Mouse (Mus musculus) gastrocnemius, postnatal 10 days (tissue): ENCODE measurements around the gene Rnf223. TPM values are rescaled to one million over a fixed set of nuclear protein-coding genes. Genes with fewer than 3 reads are reported as not detected.

Experiments
- DNase-seq: peaks from one replicate; pipeline ENCODE4 v3.0.0; 2021; ENCODE audit warnings: mixed read lengths
- long read RNA-seq, 2 experiments: library from polyadenylated mRNA; stranded (forward); transcript quantifications; one replicate each; pipeline ENCODE4 v2.0.0; 2021
- total RNA-seq, 2 experiments: library from RNA; stranded (reverse); gene quantifications; 2 replicates each; pipeline ENCODE4 v1.2.3; 2021

Rnf223 gene
- total RNA-seq = under 1 TPM; 0.14 to 0.16 TPM
- long read RNA-seq, experiment 1 = 0 reads
- long read RNA-seq, experiment 2, partial matches to known transcripts = 0 of 1 reads
- long read RNA-seq, experiment 2, other reads (novel, unspliced or antisense) = 0 of 1 reads

DNA sequence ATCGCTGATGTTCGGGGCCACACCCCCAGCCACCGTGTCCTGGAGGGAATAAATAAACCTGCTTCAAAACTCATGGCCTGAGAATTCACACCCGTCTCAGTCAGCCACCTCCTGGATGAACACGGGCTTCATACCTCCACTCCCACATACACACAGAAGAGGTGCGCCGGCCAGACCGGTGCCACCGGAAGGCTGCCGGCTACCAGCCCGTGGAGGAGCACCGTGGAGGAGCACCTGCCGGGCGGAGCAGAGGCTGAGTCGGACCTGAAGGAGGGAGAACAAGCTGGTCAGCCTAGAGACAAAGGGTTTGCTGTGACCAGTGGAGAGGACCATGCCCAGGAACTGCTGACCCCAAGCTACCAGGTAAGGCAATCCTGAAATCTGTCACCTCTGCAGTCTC, at the start of gene Rnf223:
Gene Rnf223, plus strand, starts transcription at position 78 of the 400 bp plus-strand sequence.
- no peak for DNase-seq

DNA sequence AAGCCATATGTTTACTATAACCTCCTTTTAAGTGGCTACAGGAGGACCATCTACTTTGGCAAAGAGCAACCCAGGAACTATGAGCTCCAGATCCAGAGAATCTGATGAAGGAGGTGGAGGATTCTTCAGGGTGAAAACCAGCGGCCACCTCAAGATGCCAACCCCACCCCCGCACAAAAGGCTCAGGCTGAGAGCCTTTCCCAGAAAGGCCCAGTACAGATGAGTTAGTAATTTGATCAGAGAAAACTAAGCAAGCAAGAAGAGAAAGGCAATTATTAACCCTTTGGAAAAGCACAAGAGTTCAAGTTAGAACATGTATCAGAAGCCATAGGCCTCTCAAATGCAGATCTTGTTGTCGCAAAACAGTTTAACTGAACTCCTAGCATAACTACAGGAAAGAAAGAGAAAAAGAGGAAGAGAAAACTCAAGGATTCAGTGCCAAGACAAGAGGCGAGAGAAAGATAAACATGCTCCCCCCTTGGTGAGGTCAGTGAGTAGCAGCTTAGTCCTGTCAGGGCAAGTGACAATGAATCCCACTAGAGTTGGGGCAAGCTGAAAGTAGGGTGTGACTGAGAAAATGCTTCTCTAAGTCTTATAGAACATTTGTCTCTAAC, 47.6 kb upstream of the Rnf223 start:
- DNase-seq = no peak

DNA sequence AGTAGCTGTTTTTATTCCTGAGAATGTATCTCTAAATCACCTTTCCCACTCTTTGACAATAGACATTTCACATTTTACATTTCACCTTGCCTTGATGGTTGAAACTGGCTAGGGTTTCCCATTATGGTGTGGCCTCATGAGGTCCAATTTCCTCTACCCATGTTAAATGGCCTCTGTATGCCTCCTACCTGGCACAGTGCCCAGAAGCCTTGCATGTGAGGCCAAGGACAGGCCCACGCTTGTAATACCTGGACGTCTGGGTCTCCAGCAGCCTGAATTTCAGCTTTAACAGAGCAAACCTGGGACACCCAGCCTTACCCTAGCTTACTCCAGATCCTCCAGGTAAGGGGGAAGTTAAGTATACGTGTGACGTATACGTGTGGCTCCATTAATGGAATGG, 47.0 kb upstream of the Rnf223 start:
- DNase-seq = no peak

DNA sequence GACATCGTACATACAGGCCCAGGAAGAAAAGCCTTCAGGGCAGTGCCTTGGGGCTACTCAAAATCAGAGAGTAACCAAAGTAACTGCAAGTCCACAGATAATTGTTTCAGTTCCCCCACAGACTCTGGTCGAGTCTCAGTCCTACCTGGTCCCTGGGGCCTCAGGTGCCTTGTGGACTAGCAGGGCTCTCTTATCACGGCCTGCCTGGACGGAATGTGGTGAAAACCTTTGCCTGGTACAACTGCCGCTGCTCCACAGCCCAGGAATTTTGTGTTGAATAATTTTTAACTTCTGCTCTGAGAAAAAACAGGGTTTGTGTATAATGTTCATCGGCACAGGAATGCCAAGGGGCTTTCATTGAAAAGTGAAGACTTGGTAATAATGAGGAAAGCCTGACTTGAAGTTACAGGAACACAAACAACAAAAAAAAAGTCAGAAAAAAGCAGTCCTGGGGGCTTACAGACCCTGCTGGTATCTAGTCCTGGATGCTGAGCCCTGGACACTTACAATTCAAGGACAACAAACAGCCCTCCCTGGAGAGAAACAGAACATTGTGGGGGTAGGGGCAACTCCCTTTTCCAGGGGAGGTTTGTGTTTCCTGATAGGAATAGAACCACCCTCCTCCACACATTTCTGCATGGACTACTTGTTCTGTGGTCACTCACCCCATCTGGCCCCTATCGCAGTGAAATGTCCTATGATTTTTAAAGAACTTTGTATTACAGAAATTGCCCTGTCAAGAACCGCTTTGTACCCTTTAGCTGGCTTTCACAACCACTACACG, 46.0 kb upstream of the Rnf223 start:
- no peak for DNase-seq

DNA sequence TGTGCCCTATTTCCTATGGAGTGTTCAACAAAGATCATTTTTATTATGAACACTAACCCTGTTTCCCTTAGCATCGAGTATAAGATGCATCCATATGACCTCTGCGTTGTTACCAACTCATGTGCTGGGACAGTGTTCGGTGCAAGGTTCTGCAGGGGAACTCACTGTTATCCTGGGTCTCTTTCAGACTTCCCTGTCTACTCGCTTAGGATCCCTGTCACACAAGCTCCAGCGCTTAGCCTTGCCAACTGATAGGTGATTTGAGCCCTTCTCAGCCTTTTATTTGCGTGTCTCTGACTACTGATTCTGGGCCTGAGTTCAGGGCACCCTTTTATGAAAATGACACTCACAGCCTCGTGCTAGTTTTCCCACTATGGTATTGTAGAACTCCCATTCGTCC, 45.1 kb upstream of the Rnf223 start:
- no peak for DNase-seq

DNA sequence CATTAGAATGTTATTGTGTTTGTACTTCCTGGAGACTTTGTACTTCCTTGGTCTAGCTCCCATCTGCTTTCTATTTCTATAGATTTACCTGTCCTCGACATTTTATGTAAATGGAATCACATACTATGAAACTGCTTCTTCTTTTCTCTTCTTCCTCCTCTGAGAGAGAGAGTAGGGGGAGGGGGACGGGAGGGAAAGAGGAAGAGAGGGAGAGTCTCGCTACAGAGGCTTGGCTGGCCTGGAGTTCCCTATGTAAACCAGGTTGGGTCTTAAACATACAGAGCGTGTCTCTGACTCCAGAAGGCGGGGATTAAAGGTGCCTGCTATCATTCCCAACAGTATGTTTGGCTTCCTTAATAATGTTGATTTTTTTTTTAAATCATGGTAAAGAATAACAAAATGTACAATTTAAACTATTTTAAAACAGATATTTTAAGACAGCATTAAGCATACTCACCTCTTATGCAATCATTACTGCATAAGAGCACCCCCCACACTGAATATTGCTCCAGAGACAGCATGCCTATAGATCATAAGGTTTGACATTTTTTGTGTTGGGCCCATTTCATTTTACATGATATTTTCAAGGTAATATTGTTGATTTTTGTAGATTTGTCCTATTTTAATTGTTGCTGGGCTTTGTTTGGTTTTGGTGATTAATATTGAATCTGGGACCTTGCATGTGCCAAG, 42.8 kb upstream of the Rnf223 start:
- no peak for DNase-seq

DNA sequence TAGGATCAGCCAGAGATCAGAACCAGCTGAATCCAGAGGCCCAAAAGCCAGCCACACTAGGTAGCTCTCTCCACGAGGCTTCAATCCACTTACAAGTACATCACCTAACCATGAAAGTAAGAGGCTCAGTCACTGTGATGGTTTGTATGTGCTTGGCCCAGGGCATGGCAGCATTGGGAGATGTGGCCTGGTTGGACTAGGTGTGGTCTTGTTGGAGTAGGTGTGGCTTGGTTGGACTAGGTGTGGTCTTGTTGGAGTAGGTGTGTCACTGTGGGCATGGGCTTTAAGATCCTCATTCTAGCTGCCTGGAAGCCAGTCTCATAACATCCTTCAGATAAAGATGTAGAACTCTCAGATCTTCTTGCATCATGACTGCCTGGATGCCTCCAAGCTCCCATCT, 39.1 kb upstream of the Rnf223 start:
- no peak for DNase-seq

DNA sequence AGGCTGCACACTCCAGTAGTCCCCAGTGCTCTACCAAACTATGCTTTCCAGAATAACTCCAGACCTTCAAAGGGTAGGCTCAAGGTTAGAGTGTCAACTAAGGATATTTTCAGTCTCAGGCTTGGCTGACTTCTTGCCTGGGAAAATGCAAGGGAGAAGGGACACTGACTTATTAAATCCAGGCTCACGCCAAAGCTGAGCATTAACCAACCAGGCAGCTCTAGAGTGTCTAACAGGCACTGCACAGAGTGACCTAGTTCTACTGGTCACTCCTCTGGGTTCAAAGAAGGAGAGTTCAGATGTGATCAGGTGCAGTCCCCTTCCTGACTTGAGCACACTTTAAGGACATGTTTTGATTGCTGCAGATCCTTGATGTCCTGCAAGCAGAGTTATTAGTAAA, 37.5 kb upstream of the Rnf223 start:
- no peak for DNase-seq

DNA sequence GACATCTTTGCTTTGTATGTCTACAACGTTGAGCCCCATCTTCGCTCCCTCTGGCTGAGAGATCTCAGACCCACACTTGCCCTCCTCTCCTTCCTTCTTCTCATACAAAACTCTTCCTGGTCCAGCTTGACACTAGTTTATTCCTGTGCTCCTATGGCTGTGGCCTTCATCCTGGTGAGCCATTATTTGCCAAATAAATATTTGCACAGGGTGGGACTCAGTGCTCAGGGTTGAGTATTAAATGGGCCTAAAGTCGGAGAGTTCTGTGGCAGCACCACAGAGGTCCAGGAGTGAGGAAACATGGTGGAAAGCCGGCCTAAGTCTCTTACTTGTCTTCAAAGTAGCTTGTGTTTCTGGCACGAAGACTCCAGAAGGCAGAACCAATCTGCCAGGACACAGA, 36.6 kb upstream of the Rnf223 start:
- DNase-seq = no peak

DNA sequence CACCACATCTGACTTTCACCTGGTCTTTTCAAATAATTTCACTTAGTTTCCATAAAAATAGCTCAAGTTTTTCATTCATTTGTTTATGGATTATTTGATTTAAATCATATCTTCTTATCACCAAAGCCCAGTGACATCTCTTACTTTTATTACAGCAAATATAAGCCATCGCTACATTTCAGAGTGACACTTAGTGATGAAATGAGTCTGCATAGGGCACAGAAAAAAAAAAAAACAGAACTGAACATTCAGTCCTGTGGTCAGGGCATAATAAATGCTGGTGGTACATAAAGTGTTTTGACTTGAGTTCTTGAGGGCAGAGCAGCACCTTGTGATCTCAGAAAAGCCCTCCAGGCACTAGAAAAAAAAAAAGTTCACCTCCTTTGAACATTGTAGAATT, 34.1 kb upstream of the Rnf223 start:
- DNase-seq = no peak

DNA sequence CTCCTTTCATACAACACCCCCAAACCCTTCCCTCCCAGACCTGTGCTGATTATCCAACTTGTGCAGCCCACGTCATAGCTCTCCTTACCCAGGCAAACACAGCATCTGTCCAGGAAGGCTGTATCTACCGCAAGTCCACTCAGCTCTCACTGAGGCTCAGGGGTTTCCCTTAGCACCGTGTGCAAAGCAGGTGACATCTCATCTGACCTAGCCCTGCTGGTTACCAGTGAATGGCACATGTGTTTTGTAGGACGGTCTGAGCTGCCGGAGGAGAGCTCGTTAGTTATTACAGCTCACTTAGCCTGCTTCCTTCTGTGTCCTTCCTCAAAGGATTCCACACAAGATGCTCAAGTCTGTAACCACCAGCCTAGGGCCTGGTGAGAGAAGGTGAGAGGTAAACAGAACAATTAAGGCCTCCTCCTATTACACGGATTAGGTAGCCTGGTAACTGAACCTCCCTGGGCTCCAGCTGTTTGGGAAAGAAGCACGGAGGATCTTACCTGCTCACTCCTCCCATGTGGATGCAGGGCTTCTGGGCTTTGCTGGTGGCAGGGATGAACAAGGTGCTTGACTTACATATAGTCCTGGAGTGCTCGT, 32.4 kb upstream of the Rnf223 start:
- DNase-seq = no peak

DNA sequence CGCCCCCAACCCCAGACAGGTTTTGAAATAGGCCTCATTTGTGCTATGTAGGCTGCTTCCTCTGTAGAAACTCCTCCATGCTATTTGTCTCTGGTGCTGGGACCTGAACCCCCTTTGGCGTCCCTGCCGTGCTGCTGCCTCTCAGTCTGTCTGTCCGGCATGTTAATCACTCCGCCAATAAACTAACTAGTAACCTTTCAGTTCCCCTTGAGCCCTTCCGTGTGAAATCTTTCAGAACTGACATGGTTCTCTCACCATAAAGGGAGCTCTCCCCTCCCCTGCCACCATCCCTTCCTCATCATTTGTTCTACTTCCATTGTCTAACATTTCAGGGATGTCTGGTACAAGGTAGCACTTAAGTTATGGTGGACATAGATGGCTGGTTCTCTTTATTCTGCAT, 30.9 kb upstream of the Rnf223 start:
- DNase-seq = no peak

DNA sequence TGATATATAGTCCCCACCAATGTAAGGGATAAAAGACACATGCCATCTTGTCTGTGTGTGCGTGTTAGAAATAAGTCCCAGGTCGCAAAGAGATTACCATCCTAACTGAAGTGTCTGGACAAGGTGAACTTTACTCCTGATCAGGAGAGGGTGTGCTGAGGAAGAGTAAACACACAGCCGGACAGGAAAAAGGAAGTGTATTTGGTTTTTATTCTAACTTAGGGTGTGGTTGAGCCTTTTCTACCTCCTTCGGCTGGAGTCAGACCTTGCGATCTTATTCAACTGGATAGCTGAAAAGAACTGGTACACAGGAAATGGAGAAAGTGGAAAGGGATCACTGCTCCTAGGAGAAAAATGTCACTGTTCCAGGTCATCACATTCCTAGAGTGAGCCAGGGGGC, 29.8 kb upstream of the Rnf223 start:
- no peak for DNase-seq

DNA sequence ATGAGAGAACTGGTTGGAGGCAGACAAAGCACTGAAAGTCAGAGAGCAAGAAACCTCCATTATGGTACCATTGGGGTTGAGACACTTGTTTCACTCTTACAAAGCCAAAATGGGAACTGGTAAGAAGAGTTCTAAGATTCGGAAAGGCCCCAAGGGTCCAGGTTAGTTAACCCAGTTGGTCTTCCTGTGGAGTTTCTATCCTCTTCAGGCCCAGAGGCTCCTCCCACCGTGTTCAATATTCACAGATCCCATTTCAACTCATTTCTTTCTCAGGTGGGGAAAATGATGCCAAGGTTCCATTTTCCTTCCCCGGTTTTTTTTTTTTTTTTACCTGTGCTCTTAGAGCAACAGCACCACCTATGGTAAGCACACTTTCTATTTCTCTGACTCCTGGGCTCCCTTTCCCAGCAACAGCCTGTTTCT, 28.8 kb upstream of the Rnf223 start:
- no peak for DNase-seq

DNA sequence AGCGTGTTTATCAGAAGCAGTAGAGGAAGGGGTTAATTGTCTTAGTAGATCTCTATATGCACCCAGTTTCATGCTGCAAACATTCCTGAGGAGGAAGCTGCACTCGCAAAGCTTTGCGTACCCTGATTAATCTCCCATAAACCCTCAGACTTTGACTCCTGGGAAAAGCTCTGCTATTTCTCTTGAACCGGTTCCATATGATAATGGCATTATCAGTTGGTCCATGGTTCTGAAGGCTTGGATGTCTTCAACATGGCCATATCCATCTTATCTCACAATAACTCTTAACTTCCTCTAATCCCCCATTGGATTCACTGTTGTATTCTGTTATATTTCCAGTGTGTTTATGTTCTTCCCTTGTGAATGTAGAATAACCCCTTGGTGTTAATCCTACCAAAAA, 27.0 kb upstream of the Rnf223 start:
- no peak for DNase-seq

DNA sequence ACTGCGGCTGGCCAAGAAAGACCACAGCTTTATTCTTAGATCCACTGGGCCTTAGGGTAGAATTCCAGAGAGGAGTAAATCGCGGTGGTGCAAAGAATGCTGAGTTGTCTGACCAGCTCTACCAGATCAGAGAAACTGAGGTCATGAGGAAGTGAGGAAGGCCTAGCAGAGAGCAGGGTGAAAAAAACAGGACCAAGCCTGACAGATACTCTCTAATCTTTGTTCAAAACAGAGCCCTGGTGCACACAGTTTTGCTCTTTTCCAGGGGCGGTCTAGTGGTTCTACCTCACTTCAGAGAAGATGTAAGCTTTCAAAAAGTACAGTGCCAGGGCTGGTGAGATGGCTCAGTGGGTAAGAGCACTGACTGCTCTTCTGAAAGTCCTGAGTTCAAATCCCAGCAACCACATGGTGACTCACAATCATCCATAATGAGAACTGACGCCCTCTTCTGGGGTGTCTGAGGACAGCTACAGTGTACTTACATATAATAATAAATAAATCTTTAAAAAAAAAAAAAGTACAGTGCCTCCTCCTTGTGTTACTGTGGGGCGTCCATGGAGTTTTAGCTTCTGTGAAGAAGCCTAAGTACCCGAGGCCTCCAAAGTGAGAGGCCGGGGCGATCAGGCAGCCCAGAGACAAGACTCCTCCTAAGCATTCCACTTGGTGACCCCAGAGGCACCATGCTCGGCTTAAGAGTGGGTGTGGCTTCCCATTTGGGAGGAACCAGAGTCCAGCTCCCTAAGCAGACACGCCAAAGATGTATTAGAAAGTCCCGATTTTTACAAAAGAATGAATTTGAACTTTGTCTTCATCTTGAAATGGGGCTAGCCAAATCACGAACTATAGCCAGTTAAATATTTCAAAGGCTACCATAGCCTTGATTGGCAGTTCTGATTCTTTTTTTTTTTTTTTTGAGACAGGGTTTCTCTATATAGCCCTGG, 21.4 kb upstream of the Rnf223 start:
- peak; percentile 37 for DNase-seq

DNA sequence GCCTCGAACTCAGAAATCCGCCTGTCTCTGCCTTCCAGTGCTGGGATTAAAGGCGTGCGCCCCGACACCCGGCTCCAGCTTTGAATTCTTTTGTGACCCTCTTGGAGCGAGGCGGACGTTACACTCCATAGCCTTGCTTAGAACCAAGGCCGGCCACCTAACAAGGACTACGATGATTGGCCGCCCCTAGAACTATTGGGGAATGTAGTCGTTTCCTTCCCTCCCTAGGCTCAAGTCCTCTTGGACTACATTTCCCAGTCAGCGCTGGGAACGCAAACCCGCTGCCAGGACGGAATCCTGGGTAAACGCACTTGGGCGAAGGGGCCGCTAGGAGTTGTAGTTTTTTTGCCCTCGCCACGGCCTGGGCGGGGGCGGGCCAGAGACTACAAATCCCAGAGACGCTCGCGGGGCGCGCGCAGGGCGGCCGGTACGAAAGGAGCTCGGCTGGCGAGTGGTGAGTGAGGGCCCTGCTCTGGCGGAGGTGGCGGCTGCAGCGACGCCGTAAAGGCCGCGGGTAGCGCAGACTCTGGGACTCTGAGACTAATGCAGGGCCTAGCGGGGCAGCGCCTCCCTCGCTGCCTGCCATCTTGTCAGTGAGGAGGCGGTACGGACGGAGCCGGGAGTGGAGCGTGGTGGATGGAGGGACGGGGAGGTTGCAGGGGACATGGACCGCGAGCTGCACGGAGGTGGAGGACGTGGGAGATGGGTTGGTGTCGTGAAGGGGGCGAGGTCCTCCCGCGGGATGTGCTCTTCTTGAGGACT, 20.6 kb upstream of the Rnf223 start, which contains the start of gene 9430015G10Rik:
Gene 9430015G10Rik, plus strand, starts transcription at position 413 of the 762 bp plus-strand sequence.
- DNase-seq = peak; percentile 95

DNA sequence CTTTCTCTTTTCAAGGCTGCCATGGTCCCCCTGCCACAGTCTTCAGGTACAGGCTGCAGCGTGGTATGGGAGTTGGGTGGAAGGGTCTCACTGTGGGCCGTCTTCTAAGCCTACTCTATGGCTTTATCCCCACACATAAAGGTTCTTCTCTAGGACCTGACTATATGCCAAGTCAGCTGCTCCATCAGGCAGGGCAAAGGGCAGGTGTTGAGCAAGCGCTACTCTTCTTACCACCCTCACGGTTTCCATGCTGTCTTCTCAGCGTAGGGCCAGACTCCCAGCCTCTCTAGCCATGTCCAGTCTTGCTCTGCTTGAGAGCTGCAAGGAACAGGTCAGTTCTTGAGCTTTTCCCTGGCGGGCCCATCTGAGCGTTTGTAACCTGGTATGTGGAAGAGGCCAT, 6.2 kb upstream of the Rnf223 start:
- no peak for DNase-seq

DNA sequence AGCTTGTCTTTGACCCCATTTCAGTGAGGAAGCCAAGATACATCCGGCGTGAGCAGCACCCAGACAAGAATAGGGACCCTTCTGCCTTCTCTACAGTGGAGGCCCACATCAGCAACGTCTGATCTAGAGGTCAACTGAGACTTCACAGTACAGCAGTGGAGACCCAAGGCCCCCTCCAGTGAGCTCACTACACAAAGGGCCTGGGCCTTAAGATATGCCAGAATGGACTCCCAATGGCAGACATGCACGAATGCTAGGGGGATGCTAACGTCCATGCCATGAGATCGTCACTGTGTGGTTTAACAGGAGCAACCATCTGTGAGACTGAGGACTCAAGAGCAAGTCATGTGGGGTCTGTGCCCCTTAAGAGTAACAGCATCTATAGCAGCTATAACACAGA, 4.9 kb upstream of the Rnf223 start:
- DNase-seq = no peak

DNA sequence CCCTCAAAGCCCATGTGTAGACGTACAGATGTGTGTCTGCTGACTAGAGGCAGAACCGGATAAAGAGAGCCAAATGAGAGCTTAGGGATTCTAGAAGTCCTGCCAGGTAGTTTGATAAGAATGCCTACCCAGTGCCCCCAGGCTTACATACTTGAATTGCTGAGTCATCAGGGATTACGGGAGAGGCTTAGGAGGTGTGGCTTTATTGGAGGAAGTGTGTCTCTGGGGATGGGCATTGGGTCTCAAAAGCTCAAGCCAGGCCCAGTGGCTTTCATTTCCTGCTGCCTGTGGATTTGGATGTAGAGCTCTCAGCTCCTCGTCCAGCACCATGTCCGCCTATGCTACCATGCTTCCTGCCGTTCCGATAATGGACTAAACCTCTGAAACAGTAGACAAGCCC, 3.5 kb upstream of the Rnf223 start:
- DNase-seq = no peak

DNA sequence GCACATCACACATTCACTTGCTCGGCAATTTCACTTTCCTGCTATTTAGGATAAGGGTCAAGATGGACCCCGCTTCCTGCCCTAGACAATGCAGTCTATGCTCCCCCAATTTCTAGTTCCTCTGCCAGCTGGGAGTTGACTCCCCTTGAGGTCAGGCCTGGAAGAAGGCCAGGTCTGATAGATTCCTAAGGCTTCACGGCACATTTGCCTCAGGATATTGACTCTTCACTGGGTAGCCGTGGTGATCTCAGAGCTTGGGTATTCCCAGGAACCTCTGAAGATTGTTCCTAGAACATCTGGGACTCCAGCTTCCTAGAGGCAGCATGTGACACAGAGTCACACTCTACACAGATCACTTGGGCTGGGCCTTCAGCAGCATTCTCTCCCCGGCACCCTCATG, 1.6 kb upstream of the Rnf223 start:
- DNase-seq = peak; percentile 1
